Mouse (Mus musculus): ENCODE results near the gene Gm20696.

GRCm38 (mm10) chr6:99610454-99611427 lies 55.9 kb downstream of the Gm20696 start:
- TF ChIP-seq POLR2A (IDR thresholded peaks at IDR 0.05; ENCODE audit: borderline replicate concordance, control insufficient read depth, low read depth, low read length): no peak
- no peak for TF ChIP-seq CTCF (IDR thresholded peaks at IDR 0.05; ENCODE audit: control insufficient read depth, insufficient read depth, low read length)
